Mouse (Mus musculus) MEL (cell line): ENCODE data around the gene Tppp2. TPM values are rescaled to one million over a fixed set of nuclear protein-coding genes. Genes with fewer than 3 reads are reported as not detected.

Experiments
- DNase-seq: peaks from one replicate; pipeline ENCODE4 v3.0.0; 2011; ENCODE audit warnings: low read depth, low spot score
- H3K27ac ChIP-seq: 2 replicates; pipeline ENCODE4 v1.5.1; 2012; ENCODE audit warnings: low read depth, mild to moderate bottlenecking, control low read depth, low read length, moderate library complexity; ENCODE audit not compliant: control insufficient read depth
- H3K27me3 ChIP-seq, 2 experiments: fragments of 150-350 bp in 1 of 2; sonication (generic) in 1 of 2; 2 replicates each; pipeline ENCODE4 v1.6.1; 2012; ENCODE audit warnings: low read length in 2 of 2, mild to moderate bottlenecking in 2 of 2, improper control_type of control experiment in 1 of 2, moderate library complexity in 1 of 2; ENCODE audit not compliant: insufficient read depth in 2 of 2, control insufficient read depth in 1 of 2
- H3K36me3 ChIP-seq, 2 experiments: 2 replicates each; pipeline ENCODE4 v1.6.1; 2012 to 2014; ENCODE audit warnings: low read length in 2 of 2, improper control_type of control experiment in 1 of 2, inconsistent platforms in 1 of 2, mild to moderate bottlenecking in 1 of 2; ENCODE audit not compliant: insufficient read depth in 2 of 2, control insufficient read depth in 1 of 2
- H3K4me1 ChIP-seq, 2 experiments: fragments of 150-350 bp in 1 of 2; sonication (generic) in 1 of 2; 2 replicates each; pipeline ENCODE4 v1.6.1; 2012; ENCODE audit warnings: low read length in 2 of 2, improper control_type of control experiment in 1 of 2, mild to moderate bottlenecking in 1 of 2; ENCODE audit not compliant: insufficient read depth in 2 of 2, control insufficient read depth in 1 of 2
- H3K4me3 ChIP-seq, 2 experiments: fragments of 150-350 bp in 1 of 2; sonication (generic) in 1 of 2; 2 replicates each; pipeline ENCODE4 v1.5.1; 2012; ENCODE audit warnings: low read depth in 2 of 2, low read length in 2 of 2, mild to moderate bottlenecking in 2 of 2, moderate library complexity in 2 of 2, control low read depth in 1 of 2, improper control_type of control experiment in 1 of 2; ENCODE audit not compliant: control insufficient read depth in 1 of 2, insufficient read depth in 1 of 2
- H3K79me2 ChIP-seq: 2 replicates; pipeline ENCODE4 v1.6.1; 2012; ENCODE audit warnings: mild to moderate bottlenecking, low read length, moderate library complexity; ENCODE audit not compliant: control insufficient read depth, poor library complexity, insufficient read depth
- H3K9ac ChIP-seq: 2 replicates; pipeline ENCODE4 v1.6.1; 2012; ENCODE audit warnings: low read depth, mild to moderate bottlenecking, control low read depth, low read length, moderate library complexity; ENCODE audit not compliant: control insufficient read depth, poor library complexity, severe bottlenecking
- H3K9me3 ChIP-seq: fragments of 150-350 bp; sonication (generic); replicated peaks from 2 replicates; pipeline ENCODE4 v1.6.1; 2012; ENCODE audit warnings: mild to moderate bottlenecking, low read length, improper control_type of control experiment, moderate library complexity; ENCODE audit not compliant: insufficient read depth
- CHD1 ChIP-seq: IDR thresholded peaks from 2 replicates; pipeline ENCODE4 v1.6.1; 2012; ENCODE audit warnings: low read depth, mild to moderate bottlenecking, inconsistent platforms, low read length, improper control_type of control experiment
- ELF1 ChIP-seq: IDR thresholded peaks from 2 replicates; pipeline ENCODE4 v1.6.1; 2014; ENCODE audit warnings: low read depth, mild to moderate bottlenecking, inconsistent platforms, low read length, improper control_type of control experiment, moderate library complexity
- EP300 ChIP-seq, 2 experiments: IDR thresholded peaks; 2 replicates each; pipeline ENCODE4 v1.6.1; 2011; ENCODE audit warnings: improper control_type of control experiment in 2 of 2, low read length in 2 of 2, low read depth in 1 of 2, mild to moderate bottlenecking in 1 of 2
- HCFC1 ChIP-seq: IDR thresholded peaks from 2 replicates; pipeline ENCODE4 v1.6.1; 2012; ENCODE audit warnings: low read depth, mild to moderate bottlenecking, inconsistent platforms, low read length, improper control_type of control experiment, moderate library complexity
- KAT2A ChIP-seq: conservative IDR thresholded peaks from 2 replicates; pipeline ENCODE4 v1.6.1; 2012; ENCODE audit warnings: low read depth, low read length, improper control_type of control experiment, inconsistent platforms
- MAFK ChIP-seq: IDR thresholded peaks from 2 replicates; pipeline ENCODE4 v1.6.1; 2011; ENCODE audit warnings: low read depth, mild to moderate bottlenecking, low read length, improper control_type of control experiment, borderline replicate concordance
- MAZ ChIP-seq: IDR thresholded peaks from 2 replicates; pipeline ENCODE4 v1.6.1; 2012; ENCODE audit warnings: low read depth, mild to moderate bottlenecking, inconsistent platforms, low read length, improper control_type of control experiment
- MEF2A ChIP-seq: IDR thresholded peaks from 2 replicates; pipeline ENCODE4 v1.6.1; 2014; ENCODE audit warnings: low read depth, mild to moderate bottlenecking, inconsistent platforms, low read length, improper control_type of control experiment; ENCODE audit not compliant: poor library complexity, insufficient replicate concordance, severe bottlenecking; ENCODE audit errors: extremely low read depth
- MXI1 ChIP-seq: IDR thresholded peaks from 2 replicates; pipeline ENCODE4 v1.6.1; 2011; ENCODE audit warnings: mild to moderate bottlenecking, low read depth, low read length, improper control_type of control experiment
- NRF1 ChIP-seq: IDR thresholded peaks from 2 replicates; pipeline ENCODE4 v1.6.1; 2014; ENCODE audit warnings: low read depth, mild to moderate bottlenecking, inconsistent platforms, low read length, improper control_type of control experiment, moderate library complexity; ENCODE audit not compliant: poor library complexity, insufficient read depth, severe bottlenecking
- POLR2A ChIP-seq, 2 experiments: IDR thresholded peaks; 2 replicates each; pipeline ENCODE4 v1.6.1; 2011 to 2012; ENCODE audit warnings: low read length in 2 of 2, mild to moderate bottlenecking in 2 of 2, control low read depth in 1 of 2, improper control_type of control experiment in 1 of 2, low read depth in 1 of 2, moderate library complexity in 1 of 2; ENCODE audit not compliant: control insufficient read depth in 1 of 2, insufficient read depth in 1 of 2, poor library complexity in 1 of 2
- POLR2AphosphoS2 ChIP-seq: IDR thresholded peaks from 2 replicates; pipeline ENCODE4 v1.6.1; 2011; ENCODE audit warnings: low read length, improper control_type of control experiment
- POLR2AphosphoS5 ChIP-seq: IDR thresholded peaks from 2 replicates; pipeline ENCODE4 v1.6.1; 2012; ENCODE audit warnings: low read depth, borderline replicate concordance, mild to moderate bottlenecking, inconsistent platforms, low read length, moderate library complexity, mixed read lengths
- RAD21 ChIP-seq: IDR thresholded peaks from 2 replicates; pipeline ENCODE4 v1.6.1; 2011; ENCODE audit warnings: mild to moderate bottlenecking, low read depth, low read length, improper control_type of control experiment
- RCOR1 ChIP-seq: IDR thresholded peaks from 2 replicates; pipeline ENCODE4 v1.6.1; 2012; ENCODE audit warnings: low read depth, mild to moderate bottlenecking, inconsistent platforms, low read length, improper control_type of control experiment
- SIN3A ChIP-seq: IDR thresholded peaks from 2 replicates; pipeline ENCODE4 v1.6.1; 2012; ENCODE audit warnings: low read length, improper control_type of control experiment, inconsistent platforms
- TBP ChIP-seq: IDR thresholded peaks from 2 replicates; pipeline ENCODE4 v1.8.0; 2011; ENCODE audit warnings: low read depth, low read length, improper control_type of control experiment
- USF2 ChIP-seq, 2 experiments: IDR thresholded peaks; 2 replicates each; pipeline ENCODE4 v1.6.1; 2011 to 2012; ENCODE audit warnings: improper control_type of control experiment in 2 of 2, low read length in 2 of 2, borderline replicate concordance in 1 of 2, inconsistent platforms in 1 of 2, low read depth in 1 of 2, mild to moderate bottlenecking in 1 of 2; ENCODE audit not compliant: insufficient read depth in 1 of 2
- ZC3H11A ChIP-seq: IDR thresholded peaks from 2 replicates; pipeline ENCODE4 v1.6.1; 2012; ENCODE audit warnings: low read depth, mild to moderate bottlenecking, inconsistent platforms, low read length, improper control_type of control experiment
- ZMIZ1 ChIP-seq: IDR thresholded peaks from 2 replicates; pipeline ENCODE4 v1.6.1; 2012; ENCODE audit warnings: low read depth, mild to moderate bottlenecking, inconsistent platforms, low read length, improper control_type of control experiment, moderate library complexity
- ZNF384 ChIP-seq: IDR thresholded peaks from 2 replicates; pipeline ENCODE4 v1.6.1; 2012; ENCODE audit warnings: low read depth, mild to moderate bottlenecking, inconsistent platforms, low read length, improper control_type of control experiment
- polyA plus RNA-seq, 2 experiments: library from polyadenylated mRNA; stranded (reverse) in 1 of 2; unstranded in 1 of 2; fragments of >175 nt in 1 of 2; fragments of >200 nt in 1 of 2; gene quantifications; 2 replicates each; pipeline versions ENCODE4 v1.2.1 to v1.2.4; 2012; ENCODE audit warnings: low replicate concordance in 2 of 2, low read depth in 1 of 2; ENCODE audit not compliant: insufficient read length in 2 of 2, insufficient read depth in 1 of 2, missing spikeins in 1 of 2
- total RNA-seq: library from RNA; depleted of rRNA; stranded (reverse); fragments of 300-350 nt; gene quantifications from 2 replicates; pipeline ENCODE4 v1.2.3, GENCODE M21; 2012

Tppp2 gene
- total and polyA plus RNA-seq, 3 experiments = not detected

DNA sequence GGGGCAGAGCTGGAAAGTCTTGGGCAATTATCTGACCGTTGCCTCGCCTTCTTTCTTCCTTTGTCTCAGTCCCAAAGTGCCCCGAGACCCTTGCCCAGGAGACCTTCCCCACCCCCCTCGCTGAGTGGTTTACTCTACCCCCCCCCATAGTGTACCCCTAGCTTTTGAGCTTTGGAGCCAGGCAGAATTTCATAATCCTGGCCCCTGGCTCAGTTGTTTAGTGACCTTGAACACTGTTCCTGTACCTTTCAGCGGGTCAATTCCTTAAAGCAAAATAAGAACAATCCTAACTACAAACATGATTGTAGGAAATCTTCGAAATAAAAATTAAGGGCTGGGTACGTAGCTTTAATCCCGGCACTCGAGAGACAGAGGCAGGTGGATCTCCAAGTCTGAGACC, 23.4 kb downstream of the Tppp2 start:
- H3K27ac ChIP-seq = no peak overlapping the region
- no peaks in the 10 kb centered on the region for H3K79me2 ChIP-seq
- DNase-seq = no peak
- H3K36me3 ChIP-seq = no peaks in the 10 kb centered on the region
- H3K9ac ChIP-seq = no peak overlapping the region
- H3K27me3 ChIP-seq = no peaks in the 10 kb centered on the region; a peak in 2 of 4 replicates
- H3K4me1 ChIP-seq = no peaks in the 10 kb centered on the region
- no peak overlapping the region for H3K4me3 ChIP-seq
- H3K9me3 ChIP-seq = no peaks in the 10 kb centered on the region
- no peak for TF ChIP-seq ELF1
- TF ChIP-seq MXI1 = no peak
- TF ChIP-seq MEF2A = no peak
- no peak for TF ChIP-seq KAT2A
- TF ChIP-seq TBP = no peak

DNA sequence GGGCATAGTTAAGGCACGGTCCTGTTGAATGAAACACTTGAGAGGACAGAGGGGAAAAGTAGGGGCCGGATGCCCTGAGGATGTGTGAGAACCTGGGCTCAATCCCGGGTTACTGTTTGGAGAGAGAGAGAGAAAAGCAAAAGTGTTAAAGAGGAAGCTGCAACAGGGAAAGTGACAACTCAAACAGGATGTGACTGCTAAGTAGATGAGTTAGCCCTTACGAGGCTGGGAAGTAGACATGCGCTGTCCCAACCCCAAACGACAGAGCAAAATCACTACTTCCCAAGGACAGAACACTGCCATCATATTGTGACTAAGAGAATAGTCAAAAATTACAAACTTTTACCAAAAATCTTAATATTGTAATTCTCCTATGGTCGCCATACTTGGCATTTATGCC, 24.0 kb downstream of the Tppp2 start:
- Histone ChIP-seq H3K4me1 (no peaks in the 10 kb centered on the region), H3K27me3 (no peaks in the 10 kb centered on the region; a peak in 1 of 4 replicates), H3K27ac (no peak overlapping the region), H3K4me3 (no peak overlapping the region), H3K9me3 (no peaks in the 10 kb centered on the region), H3K9ac (no peak overlapping the region), H3K36me3 (no peaks in the 10 kb centered on the region), H3K79me2 (no peaks in the 10 kb centered on the region)
- DNase-seq = peak; percentile 36
- no peak for TF ChIP-seq HCFC1
- no peak for TF ChIP-seq MAZ
- TF ChIP-seq RAD21 = no peak
- no peak for TF ChIP-seq POLR2A (IDR thresholded peaks at IDR 0.05; ENCODE audit: control insufficient read depth in 1 of 2, insufficient read depth in 1 of 2, low read depth in 1 of 2, low read length in 2 of 2, poor library complexity in 1 of 2)
- no peak for TF ChIP-seq ELF1
- no peak for TF ChIP-seq CHD1
- no peak for TF ChIP-seq ZC3H11A
- no peak for TF ChIP-seq ZMIZ1
- no peak for TF ChIP-seq RCOR1
- TF ChIP-seq MAFK = no peak
- TF ChIP-seq POLR2AphosphoS5 = no peak
- no peak for TF ChIP-seq SIN3A
- no peak for TF ChIP-seq MXI1
- no peak for TF ChIP-seq ZNF384
- TF ChIP-seq NRF1 = no peak
- TF ChIP-seq USF2 (IDR thresholded peaks at IDR 0.05; ENCODE audit: borderline replicate concordance in 1 of 2, insufficient read depth in 1 of 2, low read depth in 1 of 2, low read length in 2 of 2) = no peak
- TF ChIP-seq EP300 (IDR thresholded peaks at IDR 0.05; ENCODE audit: low read depth in 1 of 2, low read length in 2 of 2) = no peak
- no peak for TF ChIP-seq POLR2AphosphoS2
